ENCODE assay signal across 18 mouse cellular contexts in the genomic region with DNA sequence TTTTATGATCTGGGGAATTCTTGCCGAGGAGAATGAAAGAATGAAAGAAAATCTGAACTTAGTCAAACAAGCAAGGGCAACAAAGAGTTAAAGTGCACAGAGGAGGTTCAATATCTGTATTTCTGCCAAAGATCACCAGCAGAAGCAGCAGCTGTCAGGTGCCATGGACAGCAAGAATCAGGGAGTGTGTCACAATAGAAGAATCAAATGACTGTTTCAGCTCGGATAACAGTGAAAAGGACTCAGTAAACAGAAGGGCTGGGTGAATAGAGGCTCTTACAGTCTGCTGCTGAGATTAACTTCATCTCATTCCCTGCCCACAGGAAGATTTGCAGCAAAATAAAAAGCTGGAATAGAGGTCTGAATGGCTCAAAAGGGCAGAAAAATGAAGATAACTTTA.
DNase-seq lines count a peak whose midpoint lies in the region; ATAC-seq lines count a peak whose summit lies in the region.
"Had no signal": no experiment of that assay in that cellular context is flagged by ENCODE, and none has a peak within 500 bp of the region (broad histone marks: within the 10 kb centered on the region; RNA-seq: fewer than 3 reads in every experiment).

No protein-coding gene starts in this region.

- peak; percentile 74; the same call in 1 of the 2 replicates for ATAC-seq in kidney, embryonic 15.5 days (replicated peaks; ENCODE audit: low FRiP score)
- peak; percentile 88 for ATAC-seq in forebrain, embryonic 14.5 days
- peak; percentile 80 for ATAC-seq in midbrain, embryonic 12.5 days (ENCODE audit: low FRiP score, low read depth)
- no peak for ATAC-seq in megakaryocyte, adult 5-6 weeks (ENCODE audit: poor library complexity, severe bottlenecking)
- ATAC-seq: CD4-positive, CD25-positive, alpha-beta regulatory T cell, adult 4 months; Patski had no signal

- 24% methylated on average over 2 of the region's 2 CpGs for WGBS in kidney, embryonic 15.5 days
- 11% methylated on average over 2 of the region's 2 CpGs for WGBS in forebrain, embryonic 14.5 days
- 16% methylated on average over 2 of the region's 2 CpGs for WGBS in midbrain, embryonic 12.5 days

- no peak overlapping the region for H3K4me2 ChIP-seq in kidney, embryonic 15.5 days
- no peak overlapping the region for H3K4me2 ChIP-seq in forebrain, embryonic 14.5 days (ENCODE audit: low read length)
- H3K4me2 ChIP-seq in midbrain, embryonic 12.5 days (replicated peaks), result no peak overlapping the region

- H3K9me3 ChIP-seq in kidney, embryonic 15.5 days (replicated peaks), result no peaks in the 10 kb centered on the region
- no peaks in the 10 kb centered on the region for H3K9me3 ChIP-seq in forebrain, embryonic 14.5 days (replicated peaks; ENCODE audit: control insufficient read depth, low read length)
- H3K9me3 ChIP-seq in midbrain, embryonic 12.5 days, result no peaks in the 10 kb centered on the region

- H3K4me1 ChIP-seq in kidney, embryonic 15.5 days, result no peaks in the 10 kb centered on the region
- H3K4me1 ChIP-seq in forebrain, embryonic 14.5 days (ENCODE audit: control insufficient read depth, insufficient read depth, low read length), result no peaks in the 10 kb centered on the region
- 0 out of 2 replicates have a peak, but pooled peaks cover 2% of the 10 kb centered on the region for H3K4me1 ChIP-seq in midbrain, embryonic 12.5 days

- no peaks in the 10 kb centered on the region for H3K36me3 ChIP-seq in kidney, embryonic 15.5 days
- H3K36me3 ChIP-seq in forebrain, embryonic 14.5 days (ENCODE audit: control insufficient read depth, insufficient read depth, low read length), result no peaks in the 10 kb centered on the region
- H3K36me3 ChIP-seq in midbrain, embryonic 12.5 days, result no peaks in the 10 kb centered on the region

- no peak overlapping the region for H3K4me3 ChIP-seq in kidney, embryonic 15.5 days (replicated peaks)
- no peak overlapping the region for H3K4me3 ChIP-seq in forebrain, embryonic 14.5 days (ENCODE audit: low read depth, low read length)
- no peak overlapping the region for H3K4me3 ChIP-seq in midbrain, embryonic 12.5 days

- H3K9ac ChIP-seq in kidney, embryonic 15.5 days, result no peak overlapping the region
- H3K9ac ChIP-seq in forebrain, embryonic 14.5 days (ENCODE audit: low read length), result no peak overlapping the region
- no peak overlapping the region for H3K9ac ChIP-seq in midbrain, embryonic 12.5 days (replicated peaks)

- H3K27ac ChIP-seq in kidney, embryonic 15.5 days, result no peak overlapping the region
- no peak overlapping the region for H3K27ac ChIP-seq in forebrain, embryonic 14.5 days (ENCODE audit: low read depth, low read length)
- no peak overlapping the region for H3K27ac ChIP-seq in midbrain, embryonic 12.5 days (replicated peaks)

- DNase-seq in kidney, adult 8-10 months, result no peak
- DNase-seq in brain, adult 2 months (ENCODE audit: low read depth, low spot score), result peak; percentile 61
- DNase-seq in forebrain, embryonic 14.5 days (ENCODE audit: low spot score), result peak; percentile 70
- no peak for DNase-seq in gastrocnemius, adult 8-10 months (ENCODE audit: low spot score in 2 of 2)
- no peak for DNase-seq in spleen, postnatal 14 days (ENCODE audit: low spot score in 2 of 2)
- DNase-seq: adrenal gland, postnatal 10 days; cerebellum, adult 18-20 months; gastrocnemius, postnatal 36 days; kidney, adult 11 months; layer of hippocampus, postnatal 36 days; liver; lung, postnatal 4 days; thymus, postnatal 36 days had no signal

- H3K27me3 ChIP-seq in kidney, embryonic 15.5 days, result no peaks in the 10 kb centered on the region
- H3K27me3 ChIP-seq in forebrain, embryonic 14.5 days (replicated peaks; ENCODE audit: control insufficient read depth, insufficient read depth, low read length), result no peaks in the 10 kb centered on the region
- H3K27me3 ChIP-seq in midbrain, embryonic 12.5 days, result no peaks in the 10 kb centered on the region

Comparison
In these comparisons a context has a peak if more than half of its experiments do, and no peak if none do; other contexts are left out.
1. DNase-seq: peak in brain, adult 2 months (single experiment) and forebrain, embryonic 14.5 days (single experiment); none in kidney, adult 8-10 months (0 of 2), gastrocnemius, adult 8-10 months (0 of 2) and spleen, postnatal 14 days (0 of 2).